Mouse (Mus musculus) hindbrain, embryonic 14.5 days (tissue): ENCODE measurements around the gene Pih1d1. TPM values are rescaled to one million over a fixed set of nuclear protein-coding genes. Genes with fewer than 3 reads are reported as not detected.

ENCODE experiments used
- ATAC-seq: fragments of 200-750 bp; cut with Nextera tagmentation; 2 replicates; pipeline ENCODE4 v1.8.0; 2017; ENCODE audit warnings: moderate number of reproducible peaks, mild to moderate bottlenecking, moderate TSS enrichment, moderate library complexity; ENCODE audit not compliant: low FRiP score
- DNase-seq: peaks from one replicate; pipeline ENCODE4 v3.0.0-alpha.2; 2015; ENCODE audit warnings: low spot score
- H3K27ac ChIP-seq: fragments of 300-500 bp; sonication (generic); 2 replicates; pipeline ENCODE4 v1.5.1; 2014; ENCODE audit warnings: mild to moderate bottlenecking, moderate library complexity
- H3K27me3 ChIP-seq: fragments of 300-500 bp; sonication (generic); 2 replicates; pipeline ENCODE4 v1.6.1; 2014; ENCODE audit warnings: mild to moderate bottlenecking, low read length, mixed read lengths; ENCODE audit not compliant: control insufficient read depth, insufficient read depth
- H3K36me3 ChIP-seq: fragments of 300-500 bp; sonication (generic); replicated peaks from 2 replicates; pipeline ENCODE4 v1.6.1; 2014; ENCODE audit not compliant: control insufficient read depth, insufficient read depth
- H3K4me1 ChIP-seq: fragments of 300-500 bp; sonication (generic); replicated peaks from 2 replicates; pipeline ENCODE4 v1.6.1; 2014; ENCODE audit warnings: antibody characterized with exemption, low read length, mixed read lengths; ENCODE audit not compliant: control insufficient read depth, insufficient read depth
- H3K4me2 ChIP-seq: fragments of 300-500 bp; sonication (generic); replicated peaks from 2 replicates; pipeline ENCODE4 v1.6.1; 2014; ENCODE audit warnings: mild to moderate bottlenecking, moderate library complexity
- H3K4me3 ChIP-seq: fragments of 300-500 bp; sonication (generic); replicated peaks from 2 replicates; pipeline ENCODE4 v1.5.1; 2014; ENCODE audit warnings: mild to moderate bottlenecking, low read length
- H3K9ac ChIP-seq: fragments of 300-500 bp; sonication (generic); 2 replicates; pipeline ENCODE4 v1.6.1; 2014
- H3K9me3 ChIP-seq: fragments of 300-500 bp; sonication (generic); 2 replicates; pipeline ENCODE4 v1.6.1; 2016; ENCODE audit warnings: low read length; ENCODE audit not compliant: control insufficient read depth
- WGBS: fragments of 180-500 bp; shearing (Covaris S2); extraction: QIAGEN DNeasy Blood & Tissue Kit; methylation state at CpG from one replicate; pipeline ENCODE4 v1.1.7; 2014; 5-methylcytosine and 5-hydroxymethylcytosine counted together
- polyA plus RNA-seq: library from polyadenylated mRNA; unstranded; fragments of >200 nt; fragmentation: Nextera tagmentation; extraction: Ambion mirVana; gene quantifications from 2 replicates; pipeline ENCODE4 v1.2.1, GENCODE M21; 2014

Pih1d1 gene
- polyA plus RNA-seq, 1 experiment from 2014 or later: 93.5 TPM

DNA sequence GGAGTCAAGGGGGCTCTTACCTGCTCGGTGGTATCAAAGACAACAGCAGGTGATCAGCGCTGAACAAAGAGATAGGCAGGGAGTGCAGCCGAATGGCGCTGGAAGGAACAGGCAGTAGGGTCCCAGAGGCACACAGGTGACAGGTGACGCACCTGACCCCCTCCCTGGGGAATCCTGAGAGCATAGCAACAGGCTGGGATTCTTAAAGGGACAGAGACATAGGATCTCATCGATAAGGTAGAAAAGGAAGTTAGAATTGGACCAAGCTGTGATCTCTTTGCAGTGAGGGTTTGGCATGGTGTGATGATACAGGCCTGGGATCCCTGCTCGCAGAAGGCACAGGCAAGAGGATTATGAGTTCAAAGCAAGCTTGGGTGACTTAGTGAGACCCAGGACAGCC is 25.4 kb downstream of the Pih1d1 start, which contains the start of gene Gfy:
Gene Gfy, minus strand, starts transcription at position 101 of the 400 bp plus-strand sequence.
- H3K4me2 ChIP-seq: no peak within 1 kb of the TSS
- H3K27me3 ChIP-seq: peaks cover 100% of the 10 kb centered on the region
- no peak for ATAC-seq
- no peaks in the 10 kb centered on the region for H3K9me3 ChIP-seq
- no peak within 1 kb of the TSS for H3K27ac ChIP-seq
- no peaks in the 10 kb centered on the region for H3K36me3 ChIP-seq
- no peak for DNase-seq
- WGBS: 24% methylated on average over 7 of the region's 7 CpGs
- H3K4me3 ChIP-seq: no peak within 1 kb of the TSS
- no peak within 1 kb of the TSS for H3K9ac ChIP-seq
- H3K4me1 ChIP-seq: peaks cover 13% of the 10 kb centered on the region

DNA sequence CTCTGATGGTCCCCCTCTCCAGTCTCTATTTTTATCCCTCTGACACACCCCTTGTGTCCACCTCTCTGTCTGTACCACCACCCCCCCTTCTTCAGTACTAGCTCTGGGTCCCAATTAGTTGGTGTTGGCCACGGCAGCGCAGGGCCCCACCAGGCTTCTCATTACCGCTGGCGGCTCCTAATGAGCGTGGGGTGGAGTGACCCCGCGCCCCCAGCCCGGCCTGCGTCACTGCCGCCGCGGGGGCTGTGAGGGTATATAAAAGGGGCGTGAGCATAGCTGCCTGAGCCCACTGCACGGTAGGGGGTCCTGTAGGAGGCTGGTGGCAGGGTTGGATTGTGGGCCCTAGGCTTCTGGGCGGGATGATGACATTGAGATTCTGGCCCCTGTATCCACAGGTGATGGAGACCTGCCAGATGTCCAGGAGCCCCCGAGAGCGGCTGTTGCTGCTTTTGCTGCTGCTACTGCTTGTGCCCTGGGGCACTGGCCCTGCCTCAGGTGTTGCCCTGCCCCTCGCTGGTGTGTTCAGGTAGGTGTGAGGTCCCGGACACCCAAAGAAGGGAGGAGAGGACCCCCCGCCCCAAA is 26.9 kb downstream of the Pih1d1 start, which contains the start of gene Pth2:
Gene Pth2, plus strand, starts transcription at position 100 of the 582 bp plus-strand sequence.
- peaks cover 9% of the 10 kb centered on the region for H3K4me1 ChIP-seq
- DNase-seq: no peak
- WGBS: 21% methylated on average over 20 of the region's 20 CpGs
- no peak for ATAC-seq
- H3K4me2 ChIP-seq: peak within 1 kb of the TSS; percentile 56
- no peak within 1 kb of the TSS for H3K27ac ChIP-seq
- H3K4me3 ChIP-seq: peak within 1 kb of the TSS; percentile 26
- no peaks in the 10 kb centered on the region for H3K9me3 ChIP-seq
- peaks cover 91% of the 10 kb centered on the region for H3K27me3 ChIP-seq
- H3K9ac ChIP-seq: no peak within 1 kb of the TSS
- no peaks in the 10 kb centered on the region for H3K36me3 ChIP-seq

DNA sequence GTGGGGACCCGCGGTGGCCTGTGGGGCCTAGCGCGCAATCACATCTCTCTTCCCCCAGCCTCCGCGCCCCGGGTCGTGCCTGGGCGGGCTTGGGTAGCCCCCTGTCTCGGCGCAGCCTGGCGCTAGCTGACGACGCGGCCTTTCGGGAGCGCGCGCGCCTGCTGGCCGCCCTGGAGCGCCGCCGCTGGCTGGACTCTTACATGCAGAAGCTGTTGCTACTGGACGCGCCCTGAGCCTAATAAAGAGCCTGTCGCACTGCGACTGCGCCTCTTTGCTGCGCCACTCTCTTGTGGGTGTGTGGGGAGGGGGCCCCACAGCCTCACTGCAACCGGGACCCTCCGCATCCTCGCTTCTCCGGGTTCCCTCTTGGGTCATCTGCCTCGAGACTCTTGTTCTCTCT is 27.4 kb downstream of the Pih1d1 start:
- no peak overlapping the region for H3K9ac ChIP-seq
- DNase-seq: no peak

DNA sequence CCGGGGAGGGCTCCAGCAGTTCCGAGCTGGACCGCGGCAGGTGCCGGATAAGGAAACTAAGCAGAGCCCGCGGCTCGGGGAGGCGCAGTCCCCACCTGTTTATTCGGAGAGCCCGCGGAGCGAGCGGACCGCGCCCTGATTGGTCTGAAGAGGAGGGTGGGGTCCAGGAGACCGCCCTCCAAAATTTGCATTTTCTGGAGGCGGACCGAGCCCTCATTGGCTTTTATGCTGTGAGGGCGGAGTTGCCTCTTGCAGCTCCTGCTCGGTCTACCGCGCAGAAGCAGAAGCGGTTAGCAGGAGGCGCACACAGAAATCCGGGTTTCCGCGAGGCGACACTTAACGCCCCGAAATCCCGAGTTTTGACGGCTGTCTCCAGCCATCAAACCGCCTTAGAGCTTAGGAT is 28.1 kb downstream of the Pih1d1 start:
- Histone ChIP-seq H3K9ac (0 out of 2 replicates have a peak overlapping the region, but pooled peaks have one; percentile 18), H3K27ac (no peak overlapping the region), H3K4me2 (peak overlapping the region; percentile 56), H3K27me3 (peaks cover 79% of the 10 kb centered on the region), H3K36me3 (no peaks in the 10 kb centered on the region), H3K9me3 (no peaks in the 10 kb centered on the region), H3K4me1 (peaks cover 4% of the 10 kb centered on the region), H3K4me3 (peak overlapping the region; percentile 26)
- DNase-seq (peak; percentile 74), ATAC-seq (peak; percentile 88)
- 1% methylated on average over 34 of the region's 34 CpGs for WGBS

More for the DNA sequence above, 27.4 kb downstream of the Pih1d1 start:
- no peaks in the 10 kb centered on the region for H3K36me3 ChIP-seq
- 3% methylated on average over 35 of the region's 35 CpGs for WGBS
- no peak for ATAC-seq
- H3K27ac ChIP-seq: no peak overlapping the region
- H3K4me2 ChIP-seq: peak overlapping the region; percentile 56
- peak overlapping the region; percentile 26 for H3K4me3 ChIP-seq
- peaks cover 85% of the 10 kb centered on the region for H3K27me3 ChIP-seq
- H3K9me3 ChIP-seq: no peaks in the 10 kb centered on the region
- H3K4me1 ChIP-seq: peaks cover 4% of the 10 kb centered on the region

DNA sequence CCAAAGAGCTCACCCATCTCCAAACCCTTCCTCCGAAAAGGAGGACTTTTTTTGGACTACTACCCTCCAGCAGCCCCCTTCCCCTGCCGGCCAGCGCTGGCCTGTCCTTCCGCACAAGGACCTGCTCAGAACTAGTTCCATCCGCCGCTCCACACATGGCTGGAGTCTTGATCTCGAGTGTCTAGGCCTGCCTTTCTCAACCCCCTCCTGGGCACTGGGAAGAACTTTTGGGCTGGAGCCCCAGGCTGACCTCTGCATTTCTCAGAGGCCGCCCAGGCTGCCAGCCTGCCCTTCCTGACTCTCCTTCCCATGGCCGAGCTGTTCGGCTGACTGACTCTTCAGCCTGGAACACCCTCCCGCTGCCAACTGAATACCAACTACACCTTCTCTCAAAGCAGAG is 28.5 kb downstream of the Pih1d1 start:
- peaks cover 4% of the 10 kb centered on the region for H3K4me1 ChIP-seq
- no peak for DNase-seq
- peak overlapping the region; percentile 56 for H3K4me2 ChIP-seq
- H3K9me3 ChIP-seq: no peaks in the 10 kb centered on the region
- H3K36me3 ChIP-seq: no peaks in the 10 kb centered on the region
- 16% methylated on average over 11 of the region's 11 CpGs for WGBS
- peaks cover 75% of the 10 kb centered on the region for H3K27me3 ChIP-seq
- H3K9ac ChIP-seq: 0 out of 2 replicates have a peak overlapping the region, but pooled peaks have one; percentile 18
- ATAC-seq: no peak
- peak overlapping the region; percentile 26 for H3K4me3 ChIP-seq
- H3K27ac ChIP-seq: no peak overlapping the region

DNA sequence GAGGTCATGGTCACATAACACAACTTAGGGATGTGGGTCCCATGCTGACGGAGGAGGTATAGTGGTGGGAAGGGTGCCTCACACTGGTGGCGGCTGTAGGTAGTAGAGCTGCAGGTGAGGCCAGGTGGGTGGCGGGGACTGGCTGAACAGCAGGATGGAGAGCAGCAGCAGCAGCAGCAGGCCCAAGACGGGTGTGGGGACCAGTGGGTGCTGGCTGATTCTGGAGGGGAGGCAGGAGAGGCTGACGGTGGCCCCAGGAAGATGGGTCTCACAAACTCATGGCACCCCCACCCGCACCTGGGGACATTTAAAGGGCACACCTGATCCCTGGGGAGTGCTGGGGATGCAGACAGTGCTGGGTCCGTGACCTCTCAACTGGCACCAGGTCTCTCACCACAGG is 29.6 kb downstream of the Pih1d1 start:
- Histone ChIP-seq H3K9me3 (no peaks in the 10 kb centered on the region), H3K9ac (no peak overlapping the region), H3K4me1 (peaks cover 4% of the 10 kb centered on the region), H3K36me3 (no peaks in the 10 kb centered on the region), H3K4me3 (no peak overlapping the region), H3K4me2 (no peak overlapping the region), H3K27ac (no peak overlapping the region), H3K27me3 (peaks cover 64% of the 10 kb centered on the region)
- 66% methylated on average over 6 of the region's 7 CpGs for WGBS
- no peak for ATAC-seq
- DNase-seq: no peak

DNA sequence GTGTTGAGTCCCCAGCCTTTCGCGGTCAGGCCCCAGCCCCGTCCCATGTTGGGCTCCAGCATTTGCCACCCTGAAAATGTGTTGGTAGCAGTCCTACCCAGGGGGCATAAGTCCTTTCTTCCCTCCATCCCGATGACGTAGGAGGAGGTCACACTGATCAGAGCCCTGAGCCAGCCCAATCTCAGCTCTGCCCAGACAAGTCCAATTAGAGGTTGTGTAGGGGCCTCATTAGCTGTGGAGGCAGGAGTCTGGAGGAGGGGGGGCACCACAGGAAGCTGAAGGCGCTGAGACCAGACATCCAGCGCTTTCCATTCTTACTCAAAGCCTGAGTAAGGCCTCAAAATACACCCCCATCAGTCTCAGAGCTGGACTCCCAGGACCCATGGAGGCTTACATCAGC is 31.8 kb downstream of the Pih1d1 start:
- H3K4me2 ChIP-seq: no peak overlapping the region
- DNase-seq (no peak), ATAC-seq (no peak)
- no peak overlapping the region for H3K4me3 ChIP-seq
- no peaks in the 10 kb centered on the region for H3K36me3 ChIP-seq
- H3K9ac ChIP-seq: no peak overlapping the region
- WGBS: 65% methylated on average over 7 of the region's 7 CpGs
- H3K4me1 ChIP-seq: peaks cover 4% of the 10 kb centered on the region
- no peak overlapping the region for H3K27ac ChIP-seq
- H3K27me3 ChIP-seq: peaks cover 47% of the 10 kb centered on the region
- H3K9me3 ChIP-seq: no peaks in the 10 kb centered on the region

DNA sequence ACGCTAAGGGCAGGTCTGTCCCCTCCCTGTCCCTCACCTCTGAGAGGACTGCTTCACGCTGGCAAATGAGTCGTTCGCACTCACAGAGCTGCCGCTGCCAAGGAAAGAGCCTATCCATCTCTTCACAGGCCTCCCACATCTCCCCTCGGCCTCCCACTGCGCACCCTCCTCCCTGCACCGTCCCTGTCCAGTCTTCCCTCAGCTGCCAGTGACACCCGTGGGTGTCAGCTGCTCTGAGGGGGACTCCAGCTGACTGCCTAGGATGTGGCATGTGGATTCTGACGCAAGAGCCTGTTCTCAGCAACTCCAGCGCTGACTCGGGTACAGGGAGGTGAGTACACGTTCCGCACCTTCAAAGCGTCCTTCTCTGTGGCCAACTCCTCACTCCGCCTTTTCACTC is 35.5 kb downstream of the Pih1d1 start:
- no peak overlapping the region for H3K4me2 ChIP-seq
- H3K27ac ChIP-seq: no peak overlapping the region
- no peak overlapping the region for H3K9ac ChIP-seq
- DNase-seq (no peak), ATAC-seq (no peak)
- H3K27me3 ChIP-seq: peaks cover 10% of the 10 kb centered on the region
- no peak overlapping the region for H3K4me3 ChIP-seq
- 65% methylated on average over 16 of the region's 16 CpGs for WGBS
- H3K36me3 ChIP-seq: no peaks in the 10 kb centered on the region
- no peaks in the 10 kb centered on the region for H3K9me3 ChIP-seq
- H3K4me1 ChIP-seq: no peaks in the 10 kb centered on the region

DNA sequence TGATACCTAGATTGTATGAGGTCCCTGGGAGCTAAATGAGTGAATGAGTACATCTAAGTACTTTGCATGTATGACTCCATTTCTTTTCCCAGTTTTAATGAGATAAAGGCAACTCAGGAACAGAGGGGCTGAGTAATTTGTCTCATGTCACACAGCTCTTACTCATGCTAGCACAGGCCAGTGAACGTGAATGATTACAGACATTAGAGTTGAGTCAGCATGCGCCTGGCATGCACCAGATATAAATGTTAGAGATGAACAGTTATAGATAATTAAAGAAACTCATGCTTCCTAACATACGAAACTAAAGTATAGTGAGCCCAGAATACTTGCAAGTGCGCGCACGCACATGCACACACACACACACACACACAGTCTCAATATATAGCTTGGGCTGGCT is 36.1 kb downstream of the Pih1d1 start:
- H3K27ac ChIP-seq: no peak overlapping the region
- no peaks in the 10 kb centered on the region for H3K36me3 ChIP-seq
- no peak overlapping the region for H3K9ac ChIP-seq
- DNase-seq (no peak), ATAC-seq (no peak)
- no peaks in the 10 kb centered on the region for H3K4me1 ChIP-seq
- H3K4me3 ChIP-seq: no peak overlapping the region
- no peak overlapping the region for H3K4me2 ChIP-seq
- H3K27me3 ChIP-seq: 0 out of 2 replicates have a peak, but pooled peaks cover 6% of the 10 kb centered on the region
- no peaks in the 10 kb centered on the region for H3K9me3 ChIP-seq
- 91% methylated on average over 6 of the region's 6 CpGs for WGBS
